Mouse (Mus musculus): Measurements from ENCODE around the gene Xcl1. TPM values are rescaled to one million over a fixed set of nuclear protein-coding genes. Genes with fewer than 3 reads are reported as not detected.
"Not testable (repeated sequence)": the region's sequence is repeated elsewhere in the genome, so short reads cannot be mapped to it uniquely, and the experiment has no call there.

The Xcl1 gene
- polyA plus RNA-seq (2017; shearing (Covaris generic)): 1 to 10 TPM; 4.4 to 8.0 TPM

DNA sequence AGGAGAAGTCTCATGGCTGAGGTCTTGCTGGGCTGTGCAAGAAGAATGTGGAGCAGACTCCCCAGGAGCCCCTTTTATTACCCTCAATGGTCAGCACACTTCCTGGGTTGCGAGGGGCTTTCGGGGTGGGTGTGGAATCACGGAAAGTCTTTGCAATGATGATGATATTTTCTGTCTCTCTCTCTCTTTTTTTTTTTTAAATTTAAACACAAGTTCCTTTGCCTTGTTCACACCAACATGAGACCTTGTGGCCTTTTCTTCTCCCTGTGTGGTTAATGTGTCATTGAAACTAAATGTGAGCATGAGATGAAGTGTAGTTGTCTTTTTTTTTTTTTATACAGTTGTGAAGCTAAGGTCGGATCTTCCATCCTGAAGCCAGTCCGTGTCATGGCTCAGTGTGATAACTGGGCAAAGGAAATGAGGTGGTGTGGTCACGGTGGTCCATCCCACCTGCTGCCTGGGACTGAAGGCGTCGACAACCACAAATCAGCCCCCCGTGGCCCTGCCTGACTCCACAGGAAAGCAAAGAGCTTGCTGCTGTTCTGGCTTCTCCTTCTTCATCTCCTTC lies at the start of gene Xcl1:
Gene Xcl1, minus strand, starts transcription at position 51 of the 568 bp plus-strand sequence.
- ATAC-seq: no peak

DNA sequence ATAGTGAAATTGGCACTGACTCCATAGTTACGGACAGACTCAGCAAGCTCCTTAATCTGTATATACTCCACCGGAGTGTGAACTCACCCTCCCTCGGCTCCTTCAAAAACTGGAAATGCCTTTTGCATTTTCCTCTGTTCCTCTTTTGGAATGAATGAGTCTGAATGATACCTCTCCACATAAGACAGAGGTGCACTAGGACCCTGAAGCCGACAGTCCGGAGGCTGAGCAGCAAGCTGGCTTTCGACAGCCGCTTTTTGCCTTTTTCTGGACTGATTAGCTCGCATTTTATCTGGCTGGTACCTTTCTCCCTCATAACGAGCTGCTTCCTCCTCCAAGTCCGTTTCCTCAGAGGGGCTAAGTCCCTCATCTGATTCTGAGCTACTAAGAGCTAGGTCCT lies 49.4 kb upstream of the Xcl1 start:
- ATAC-seq: not testable (repeated sequence)

DNA sequence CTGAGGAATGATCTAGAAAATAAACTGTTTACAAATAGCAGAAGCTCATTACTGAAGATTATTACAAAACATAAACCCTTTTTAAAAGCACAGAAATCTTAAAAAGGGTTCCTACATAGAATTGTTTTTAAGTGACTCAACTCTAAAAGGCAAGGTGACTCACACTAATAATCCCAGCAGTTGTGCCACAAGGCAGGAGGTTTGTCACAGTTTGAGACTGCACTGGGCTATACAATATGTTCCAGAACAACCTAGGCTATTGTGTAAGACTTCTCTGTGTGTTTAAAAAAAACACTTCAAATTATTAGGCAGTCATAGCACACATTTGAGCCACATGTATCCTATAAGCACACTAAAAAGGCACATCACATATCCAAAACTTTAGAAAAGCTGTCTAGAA lies 42.0 kb upstream of the Xcl1 start:
- no peak for ATAC-seq

DNA sequence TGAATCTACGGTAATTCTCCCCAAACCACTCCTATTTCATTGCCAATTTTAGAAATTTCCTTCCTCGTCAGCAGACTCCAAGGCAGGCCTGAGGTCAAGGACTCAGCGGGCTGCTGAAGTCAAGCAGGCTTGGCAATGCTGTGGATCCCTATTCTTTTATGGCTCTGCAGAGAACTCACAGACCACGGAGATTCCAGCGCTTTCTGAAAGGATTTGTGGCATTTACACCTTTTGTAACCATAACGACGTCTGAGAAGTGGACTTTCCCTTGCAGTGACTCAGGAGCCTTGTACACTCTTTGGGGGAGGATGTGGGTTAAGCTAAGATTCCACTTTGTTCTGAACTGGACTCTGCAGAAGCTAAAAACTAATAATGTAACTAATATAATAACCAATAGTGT lies 40.4 kb upstream of the Xcl1 start:
- peak; percentile 86 for ATAC-seq

DNA sequence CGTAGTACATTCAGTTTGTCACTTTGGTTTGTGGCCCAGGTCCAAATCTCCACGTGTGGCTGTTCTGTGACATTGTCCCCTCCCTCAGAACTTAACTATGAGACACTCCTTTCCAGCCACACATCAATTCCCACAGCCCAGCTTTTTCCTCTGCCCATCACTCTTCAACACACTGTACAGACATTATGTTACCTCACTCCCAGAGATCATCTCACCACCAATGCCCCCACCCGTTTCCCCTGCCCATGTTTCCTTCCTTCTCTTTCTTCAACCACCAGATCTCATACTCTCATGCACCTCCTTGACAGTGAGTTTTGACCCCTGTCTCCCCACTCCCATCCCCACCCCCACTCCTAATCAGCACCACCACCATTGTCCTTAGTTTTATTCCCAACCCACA lies 39.9 kb upstream of the Xcl1 start:
- ATAC-seq: no peak

DNA sequence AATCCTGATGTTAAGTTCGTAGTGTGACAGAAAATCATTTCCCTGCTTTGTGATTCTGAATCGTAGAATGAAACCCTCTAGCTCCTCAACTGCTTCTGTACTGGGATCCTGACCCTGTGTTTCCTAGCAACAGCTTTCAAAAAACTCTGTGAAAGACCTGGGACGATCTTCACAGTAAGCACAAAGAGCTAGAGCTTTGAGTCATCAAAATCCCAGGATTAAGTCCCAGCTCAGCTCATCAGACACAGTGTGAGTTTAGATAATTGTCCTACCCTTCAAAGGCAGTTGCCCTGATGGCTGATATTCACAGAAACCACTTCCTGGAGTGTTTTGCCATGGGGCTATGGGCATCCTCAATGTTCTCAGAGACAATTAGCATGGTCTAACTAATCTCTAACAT lies 38.5 kb upstream of the Xcl1 start:
- peak; percentile 30 for ATAC-seq

DNA sequence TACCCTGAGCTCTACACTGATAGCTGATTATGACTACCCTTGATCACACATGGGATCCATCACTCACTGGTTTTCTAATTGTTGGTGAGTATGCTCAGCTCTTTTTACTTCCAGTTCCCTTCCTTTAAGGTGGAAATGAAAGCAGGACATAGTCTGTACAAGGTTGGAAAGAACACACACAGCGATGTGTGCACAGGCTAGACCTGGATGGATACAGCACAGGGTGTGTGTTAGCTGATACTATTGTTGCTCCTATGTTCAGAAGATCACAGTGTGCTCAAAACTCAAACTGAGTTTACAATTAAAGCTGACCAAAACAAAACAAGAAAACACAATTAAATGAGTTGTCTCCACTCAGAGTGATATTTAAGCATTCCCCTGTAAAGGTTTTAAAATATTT lies 38.0 kb upstream of the Xcl1 start:
- no peak for ATAC-seq

DNA sequence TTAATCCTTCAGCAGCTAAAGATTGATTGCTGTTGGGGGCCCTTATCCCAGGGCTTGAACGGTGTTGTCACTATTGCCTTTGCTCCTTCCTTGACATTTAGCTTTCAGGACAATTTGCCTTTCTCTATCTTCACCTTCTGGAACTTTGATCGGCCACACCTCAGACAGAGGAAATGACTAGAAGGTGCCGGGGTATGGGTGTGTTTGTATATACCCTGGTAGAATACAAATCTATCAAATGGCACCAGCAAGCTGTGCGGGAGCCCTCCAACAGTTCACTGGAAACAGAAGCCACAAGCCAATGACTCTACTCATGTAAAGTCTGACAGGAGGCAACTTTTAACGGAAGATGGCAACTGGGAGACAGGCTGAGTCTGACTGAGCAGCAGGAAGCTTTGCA lies 37.4 kb upstream of the Xcl1 start:
- ATAC-seq: peak; percentile 46

DNA sequence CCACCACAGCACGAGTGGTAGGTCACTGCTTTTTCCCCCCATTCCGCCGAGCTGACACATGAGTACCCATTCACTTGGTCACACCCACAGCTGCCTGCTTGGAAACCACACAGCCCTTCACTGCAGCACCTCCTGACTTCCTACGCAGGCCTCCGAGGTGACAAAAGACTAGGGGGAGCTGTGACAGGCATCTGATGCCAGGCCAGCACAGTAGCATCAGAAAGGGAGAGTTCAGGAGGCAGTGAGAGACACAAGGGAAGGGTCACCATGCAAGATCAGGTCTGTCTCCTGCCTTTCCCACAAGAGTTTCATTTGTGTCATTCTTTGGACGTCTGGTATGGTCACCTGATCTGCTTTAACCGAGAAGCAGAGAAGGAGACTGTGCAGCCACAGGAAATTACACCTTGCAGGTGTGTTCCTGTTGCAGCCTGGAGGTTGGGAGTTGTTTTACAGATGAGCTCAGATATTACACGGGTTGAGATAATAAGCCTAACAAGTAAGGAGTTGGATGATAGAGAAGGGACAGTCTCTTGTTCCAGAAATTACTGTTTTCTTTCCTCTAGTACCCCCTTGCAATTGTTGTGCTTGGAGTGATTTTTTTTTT lies 30.9 kb upstream of the Xcl1 start:
- ATAC-seq: peak; percentile 92

DNA sequence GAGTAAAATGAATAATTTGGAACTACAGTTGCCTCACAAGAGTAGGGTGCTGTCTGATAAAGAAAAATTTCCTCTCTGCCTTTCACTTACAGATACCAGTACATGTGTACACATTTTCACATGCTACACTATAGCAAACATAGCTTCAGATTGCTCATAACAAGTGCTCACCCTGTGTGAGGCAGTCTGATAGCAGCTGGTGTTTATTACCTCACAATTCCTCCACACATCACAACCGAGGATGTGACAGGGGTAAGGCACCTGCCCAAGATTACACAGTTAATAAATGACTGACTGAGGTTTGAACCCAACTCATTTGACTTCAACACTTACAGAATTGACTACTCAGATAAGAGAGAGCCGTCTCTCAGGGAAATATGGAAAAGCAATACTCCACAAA lies 25.3 kb upstream of the Xcl1 start:
- ATAC-seq: peak; percentile 40

DNA sequence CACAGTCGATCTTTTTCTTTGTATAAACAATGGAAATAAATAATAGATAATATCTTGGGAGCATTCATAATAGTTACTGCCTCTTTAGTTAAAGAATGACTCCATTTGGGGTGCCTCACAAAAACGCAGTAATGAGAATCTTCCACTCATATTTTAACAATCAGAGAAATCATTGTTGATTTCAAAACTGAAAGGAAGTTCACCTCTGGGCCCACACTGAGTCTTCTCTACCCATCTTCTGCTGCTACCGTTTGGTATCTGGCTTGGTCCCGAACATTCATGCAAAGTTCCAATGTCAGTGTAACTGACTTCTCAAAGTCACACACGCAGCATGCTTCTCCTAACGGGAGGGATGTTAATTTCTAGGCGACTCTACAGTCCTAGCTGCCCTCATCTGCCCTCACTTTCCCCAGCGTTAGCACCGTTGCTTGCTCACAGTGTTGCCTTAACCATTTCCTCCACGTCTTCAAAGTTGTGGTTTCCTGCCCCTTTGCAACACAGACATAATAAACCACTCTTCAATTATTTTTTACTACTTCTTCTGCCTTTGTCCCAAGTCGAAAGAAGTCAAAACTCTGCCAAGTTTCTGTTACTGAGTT lies 24.6 kb upstream of the Xcl1 start:
- peak; percentile 84 for ATAC-seq

DNA sequence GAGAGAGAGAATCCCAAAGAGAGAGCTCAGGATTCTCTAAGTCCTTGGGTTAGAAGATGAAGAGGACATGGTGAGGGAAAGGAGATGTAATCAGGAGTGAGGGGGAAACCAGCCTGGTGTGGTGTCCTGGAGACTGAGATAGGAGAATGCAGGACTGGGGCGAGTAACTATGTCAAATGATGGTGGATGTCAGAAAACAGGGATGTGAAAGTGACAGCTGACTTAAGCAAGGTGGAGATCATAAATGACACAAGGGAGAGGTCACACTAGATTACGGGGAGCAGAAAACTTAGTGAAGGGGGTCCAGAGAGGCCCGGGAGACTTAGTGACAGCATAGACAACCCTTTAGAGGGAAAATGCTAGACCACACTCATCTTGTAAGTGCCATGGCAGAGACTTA lies 23.8 kb upstream of the Xcl1 start:
- no peak for ATAC-seq

DNA sequence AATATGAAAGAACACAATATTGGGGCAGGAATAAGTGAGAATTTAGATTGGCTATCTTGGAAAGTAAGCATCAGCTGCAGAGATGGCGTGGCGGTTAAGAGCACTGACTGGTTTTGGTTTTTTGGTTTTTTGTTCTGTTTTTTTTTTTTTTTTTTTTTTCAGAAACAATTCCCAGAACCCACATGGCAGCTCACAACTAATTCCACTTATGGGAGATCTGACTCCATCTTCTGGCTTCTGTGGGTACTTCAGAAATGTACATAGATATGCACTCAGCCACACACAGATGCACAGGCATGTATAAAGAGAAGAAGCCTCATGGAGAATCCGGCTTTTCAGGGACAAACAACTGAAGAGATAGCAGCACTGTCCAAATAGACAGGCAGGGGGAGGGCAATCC lies 22.6 kb upstream of the Xcl1 start:
- no peak for ATAC-seq

DNA sequence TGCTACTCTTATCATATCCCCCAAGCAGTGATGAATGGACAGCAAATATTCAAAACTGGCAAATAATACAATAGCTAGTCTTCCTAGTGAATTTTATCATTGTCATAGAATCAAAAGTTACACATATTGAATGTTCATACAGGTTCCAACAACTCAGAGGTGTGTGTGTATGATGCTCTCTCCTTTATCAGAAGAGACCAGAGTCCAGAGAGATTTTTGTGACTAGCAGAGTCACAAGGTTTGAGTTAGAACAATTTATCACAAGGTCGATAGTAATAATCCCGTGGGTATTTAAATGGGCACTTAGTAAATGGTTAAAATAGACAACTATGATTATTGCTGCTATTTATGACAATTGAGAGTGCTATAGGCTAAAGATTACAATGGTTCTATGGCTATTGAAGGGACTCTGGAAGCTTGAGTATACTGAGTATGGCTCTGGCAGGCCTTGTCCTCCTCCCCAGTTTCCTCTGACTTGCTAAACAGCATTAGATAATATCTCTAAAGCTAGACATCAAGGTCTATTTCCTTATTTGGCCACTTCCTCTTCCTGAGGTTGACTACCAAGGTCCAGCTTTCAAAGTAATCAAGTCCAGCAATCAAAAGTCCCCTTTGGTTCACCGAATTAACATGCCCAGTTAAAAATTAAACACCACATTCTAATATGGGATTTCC lies 21.5 kb upstream of the Xcl1 start:
- no peak for ATAC-seq

DNA sequence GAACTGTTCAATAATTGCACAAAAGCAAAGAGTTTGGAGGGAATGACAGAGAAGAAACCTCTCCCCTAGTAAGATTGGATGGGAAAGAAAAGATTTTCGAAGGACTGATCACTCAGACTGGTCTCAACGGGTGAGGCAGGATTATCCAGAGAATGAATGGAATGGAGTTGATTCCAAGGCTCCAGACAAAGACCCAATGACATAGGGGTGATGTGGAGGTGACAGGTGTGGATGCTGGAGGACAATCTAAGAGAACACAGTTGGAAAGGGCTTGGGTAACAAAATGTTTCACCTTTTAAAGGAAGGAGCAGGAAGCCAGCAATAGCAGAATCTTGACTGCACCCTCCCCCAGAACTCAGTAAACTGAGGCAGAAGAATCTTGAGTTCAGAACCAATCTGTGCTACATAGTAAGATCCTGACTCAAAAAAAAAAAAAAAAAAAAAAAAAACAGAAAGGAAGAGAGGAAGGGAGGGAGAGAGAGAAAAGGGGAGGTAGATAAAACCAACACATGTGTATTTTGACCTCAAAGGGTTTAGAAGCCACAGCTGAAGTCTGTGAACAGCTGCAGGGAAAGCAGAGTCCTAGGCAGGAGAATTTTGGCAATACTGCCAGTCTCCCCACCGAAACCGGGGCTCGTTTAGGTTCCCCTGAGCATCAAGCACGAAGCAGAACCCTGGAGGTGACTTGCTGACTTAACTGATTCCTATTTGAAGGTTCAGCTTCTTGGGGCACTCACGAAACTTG lies 20.3 kb upstream of the Xcl1 start:
- no peak for ATAC-seq

DNA sequence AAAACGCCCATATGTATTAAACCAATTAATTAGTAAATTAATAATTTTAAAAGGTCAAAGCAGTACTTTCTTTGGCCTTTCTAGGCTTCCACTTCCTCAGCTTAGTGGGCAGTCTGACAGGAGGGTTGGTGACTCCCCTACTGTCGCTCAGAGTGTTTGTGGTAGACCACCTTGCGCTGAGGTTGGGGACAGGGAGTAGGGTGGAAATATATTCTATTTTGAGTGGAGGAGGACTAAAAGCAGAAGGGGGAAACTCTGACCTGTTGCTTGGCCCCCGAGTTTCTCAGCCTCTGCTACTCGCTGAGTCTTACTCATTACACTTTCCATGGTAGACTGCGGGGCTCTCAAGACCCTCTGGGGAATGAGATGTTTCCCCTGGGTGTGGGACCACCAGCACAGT lies 18.2 kb upstream of the Xcl1 start:
- no peak for ATAC-seq

DNA sequence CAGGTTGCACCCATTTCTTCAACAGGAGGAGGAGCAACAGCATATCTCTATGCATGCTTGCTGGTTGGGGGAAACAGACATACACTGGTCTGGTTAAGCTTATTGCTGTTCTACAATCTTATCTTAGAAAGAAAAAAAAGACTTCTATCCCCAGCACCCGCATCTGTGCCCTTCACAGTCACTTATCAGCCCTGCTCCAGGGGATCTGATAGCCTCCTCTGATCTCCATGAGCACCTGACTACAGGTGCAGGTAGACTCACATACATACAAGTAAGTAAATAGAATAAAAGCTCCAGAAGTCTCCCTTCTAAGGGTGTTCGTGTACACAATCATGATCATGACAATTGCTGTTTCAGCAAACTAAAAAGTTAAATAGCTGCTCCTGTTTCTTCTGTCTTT lies 733 bp upstream of the Xcl1 start:
- ATAC-seq: no peak

DNA sequence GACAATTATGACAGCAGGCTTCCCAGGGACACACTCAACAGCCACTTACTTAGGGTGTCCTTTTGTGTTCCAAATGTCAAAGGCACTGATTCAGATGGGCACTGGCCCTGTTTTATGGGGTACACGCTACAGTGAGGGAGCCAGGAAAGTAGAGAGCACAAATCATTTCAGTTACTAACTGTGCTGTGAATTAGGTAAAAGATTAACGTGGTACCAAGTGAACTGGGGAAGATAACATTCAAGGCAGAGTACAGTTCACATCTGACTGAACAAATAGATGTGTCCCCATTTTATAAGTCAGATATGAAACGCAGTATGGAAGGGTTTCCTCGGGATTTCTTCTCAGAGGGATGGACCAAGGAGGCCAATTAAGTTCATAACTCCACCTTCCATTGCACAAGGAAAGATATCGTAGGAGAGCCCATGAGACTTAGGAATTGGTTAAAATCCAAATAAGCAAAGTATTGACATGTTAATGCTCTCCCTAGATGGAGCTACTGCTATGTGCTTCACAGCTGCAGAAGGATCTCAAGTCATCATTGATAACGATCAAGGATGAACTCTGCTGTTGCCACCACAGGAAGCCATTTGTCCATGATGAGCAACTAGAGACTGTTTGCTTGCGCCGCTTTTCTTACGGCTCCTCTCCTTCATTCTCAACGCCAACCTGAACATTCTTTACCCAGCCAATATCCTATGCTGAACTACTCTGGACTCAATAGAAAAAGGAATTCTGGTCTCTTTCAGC lies 1.7 kb downstream of the Xcl1 start:
- peak; percentile 77 for ATAC-seq

DNA sequence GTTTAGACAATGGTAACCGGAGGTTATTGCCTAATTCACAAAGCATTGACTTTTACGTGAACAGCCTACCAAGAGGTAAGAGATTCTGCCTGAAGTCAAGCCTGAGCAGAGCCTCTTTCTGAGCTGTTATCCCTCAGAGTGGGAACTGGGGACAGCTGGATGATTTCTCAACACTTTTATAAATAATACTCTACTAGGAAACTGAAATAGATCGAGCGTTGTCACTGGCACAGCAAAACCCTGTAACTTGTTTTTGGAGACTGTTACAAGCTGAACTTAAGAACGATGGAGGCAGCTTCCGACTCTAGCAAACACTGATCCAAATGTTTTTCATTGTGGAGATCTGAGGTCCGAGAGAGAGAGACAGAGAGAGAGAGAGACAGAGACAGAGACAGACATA lies 4.2 kb downstream of the Xcl1 start:
- ATAC-seq: no peak

DNA sequence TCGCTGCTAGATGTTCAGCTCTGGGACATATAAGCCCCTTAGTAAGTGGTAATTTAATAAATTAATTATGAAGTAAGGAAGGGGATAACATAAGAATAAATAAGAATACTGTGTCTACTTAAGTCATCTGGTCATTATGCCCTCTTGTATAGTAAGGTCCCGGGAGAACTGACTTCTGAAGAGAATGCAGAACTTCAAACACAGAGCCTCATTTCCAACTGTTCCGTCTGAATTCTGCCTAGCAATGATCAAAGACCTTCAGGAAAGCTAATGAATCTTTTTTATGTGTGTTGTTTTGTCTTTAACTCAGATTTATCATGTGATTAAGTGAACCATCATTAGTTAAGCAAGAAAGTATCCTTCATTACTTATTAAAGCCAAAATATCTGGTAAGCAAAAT lies 5.3 kb downstream of the Xcl1 start:
- no peak for ATAC-seq

DNA sequence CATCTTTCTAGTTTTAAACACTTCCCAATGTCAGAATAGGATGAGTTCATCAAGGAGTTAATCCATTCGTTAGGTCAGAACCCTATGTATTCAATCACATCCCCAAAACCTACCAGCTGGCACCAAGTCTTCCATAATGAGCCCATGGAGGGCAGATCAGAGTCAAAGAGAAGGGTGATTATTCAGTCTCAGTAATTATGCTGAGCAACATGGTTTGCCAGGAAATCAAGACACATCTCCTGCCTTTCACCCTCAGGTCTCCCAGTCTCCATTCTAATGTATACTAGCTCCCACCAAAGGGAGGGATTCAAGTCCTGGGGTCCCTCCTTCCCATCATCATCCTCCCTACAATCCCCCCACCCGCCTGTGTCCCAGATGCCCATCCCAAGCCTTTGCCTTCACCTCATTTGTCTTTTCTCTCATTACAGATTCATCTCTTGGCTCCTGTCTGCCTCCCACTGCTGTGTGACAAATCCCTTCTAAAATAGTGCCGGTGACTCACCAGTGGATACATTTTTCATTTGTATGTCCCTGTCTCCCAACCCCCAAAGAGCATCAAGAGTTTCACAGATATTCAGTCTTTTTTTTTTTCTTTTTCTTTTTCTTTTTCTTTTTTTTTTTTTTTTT lies 8.7 kb downstream of the Xcl1 start:
- no peak for ATAC-seq

DNA sequence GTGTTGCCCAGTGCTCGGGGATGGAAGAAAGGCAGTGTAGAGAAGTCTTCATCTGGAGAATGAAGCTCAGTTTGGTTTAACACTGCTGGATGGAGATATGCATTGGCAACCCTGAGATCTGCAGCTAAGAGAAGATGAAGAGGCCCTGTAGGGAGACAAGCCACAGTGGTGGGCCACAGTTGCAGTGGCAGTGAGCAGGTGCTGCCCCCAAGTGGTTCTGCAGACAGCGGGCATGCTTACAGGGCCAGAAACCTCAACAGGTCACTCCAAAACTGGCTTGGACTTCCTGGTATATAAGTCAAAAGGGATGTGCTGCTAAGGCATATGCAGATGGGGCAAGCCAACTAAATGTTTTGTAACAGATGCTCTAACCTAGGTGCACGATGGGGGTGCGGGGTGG lies 30.3 kb downstream of the Xcl1 start:
- ATAC-seq: peak; percentile 34
